Mouse (Mus musculus): ENCODE data around the gene Tpd52l2. TPM values are rescaled to one million over a fixed set of nuclear protein-coding genes. Genes with fewer than 3 reads are reported as not detected.

Gene Tpd52l2
- polyA plus RNA-seq, 1 experiment: 17.5 TPM

GRCm38 (mm10) chr2:181550233-181550632, 53.3 kb downstream of the Tpd52l2 start:
- Histone ChIP-seq H3K27me3 (ENCODE audit: control insufficient read depth, insufficient read depth, low read length) (no peaks in the 10 kb centered on the region), H3K36me3 (ENCODE audit: control insufficient read depth, insufficient read depth, low read length) (peaks cover 41% of the 10 kb centered on the region), H3K27ac (ENCODE audit: insufficient read depth, low read length) (no peak overlapping the region), H3K4me1 (ENCODE audit: control insufficient read depth, insufficient read depth, insufficient read length) (peaks cover 2% of the 10 kb centered on the region; the same call in 1 of the 2 replicates), H3K4me3 (ENCODE audit: extremely low read depth, insufficient read depth, insufficient read length) (no peak overlapping the region)
- WGBS: 99% methylated on average over 2 of the region's 2 CpGs
- no peak for DNase-seq (ENCODE audit: low read depth in 1 of 2, low spot score in 2 of 2)
- TF ChIP-seq CTCF (IDR thresholded peaks at IDR 0.05; ENCODE audit: extremely low read depth, insufficient read depth, insufficient read length, insufficient replicate concordance): no peak

DNA sequence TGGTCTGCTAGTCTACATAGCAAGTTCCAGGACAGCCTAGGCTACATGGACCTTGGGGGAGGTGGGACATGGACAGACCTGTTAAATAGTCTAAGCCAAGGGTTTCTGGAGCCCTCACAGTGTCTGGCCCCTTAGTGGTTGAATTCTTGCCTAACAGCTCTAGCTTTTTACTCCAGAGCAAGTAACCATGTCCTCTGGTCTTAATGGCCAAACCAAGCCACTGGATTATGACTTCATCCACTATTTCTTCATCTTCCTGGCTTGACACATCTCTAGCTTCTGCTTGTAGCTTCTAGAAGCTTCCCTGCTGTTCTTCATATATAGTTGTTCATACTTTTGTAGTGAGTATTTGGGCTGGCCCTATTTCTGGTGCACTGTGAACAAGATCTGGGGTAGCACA, 56.8 kb downstream of the Tpd52l2 start:
- H3K27ac ChIP-seq (ENCODE audit: insufficient read depth, low read length): no peak overlapping the region

DNA sequence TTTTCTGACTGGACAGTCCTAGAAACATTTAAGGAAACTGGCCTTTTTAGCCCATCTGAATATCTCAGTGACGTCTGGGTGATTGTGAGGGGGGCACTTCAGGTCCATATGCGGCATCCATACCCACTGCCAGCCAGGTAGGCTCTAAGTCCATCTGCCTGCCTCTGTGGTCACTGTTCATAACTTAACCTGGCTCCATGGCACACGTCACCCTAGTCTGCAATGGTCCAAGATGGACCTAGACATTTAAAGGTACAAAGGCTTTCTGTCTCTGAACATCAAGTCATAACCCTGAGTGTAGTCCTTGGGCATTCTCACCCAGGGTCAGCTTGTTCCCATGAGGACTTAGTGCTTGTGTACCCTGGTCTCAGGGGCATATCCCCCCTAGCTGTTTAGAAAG, 70.4 kb downstream of the Tpd52l2 start:
- DNase-seq (ENCODE audit: low read depth in 1 of 2, low spot score in 2 of 2): no peak
- WGBS: 84% methylated on average over 3 of the region's 3 CpGs
- H3K27me3 ChIP-seq (ENCODE audit: control insufficient read depth, insufficient read depth, low read length): no peaks in the 10 kb centered on the region
- TF ChIP-seq POLR2A (IDR thresholded peaks at IDR 0.05; ENCODE audit: low read depth, low read length) (no peak), CTCF (IDR thresholded peaks at IDR 0.05; ENCODE audit: extremely low read depth, insufficient read depth, insufficient read length, insufficient replicate concordance) (no peak)
- H3K4me1 ChIP-seq (ENCODE audit: control insufficient read depth, insufficient read depth, insufficient read length): no peaks in the 10 kb centered on the region
- H3K36me3 ChIP-seq (ENCODE audit: control insufficient read depth, insufficient read depth, low read length): peaks cover 4% of the 10 kb centered on the region
- no peak overlapping the region for H3K4me3 ChIP-seq (ENCODE audit: extremely low read depth, insufficient read depth, insufficient read length)
- no peak overlapping the region for H3K27ac ChIP-seq (ENCODE audit: insufficient read depth, low read length)

More for the DNA sequence above, 56.8 kb downstream of the Tpd52l2 start:
- no peak for DNase-seq (ENCODE audit: low read depth in 1 of 2, low spot score in 2 of 2)
- Histone ChIP-seq H3K4me1 (ENCODE audit: control insufficient read depth, insufficient read depth, insufficient read length) (no peaks in the 10 kb centered on the region), H3K4me3 (ENCODE audit: extremely low read depth, insufficient read depth, insufficient read length) (no peak overlapping the region), H3K36me3 (ENCODE audit: control insufficient read depth, insufficient read depth, low read length) (peaks cover 26% of the 10 kb centered on the region), H3K27me3 (ENCODE audit: control insufficient read depth, insufficient read depth, low read length) (no peaks in the 10 kb centered on the region)
- TF ChIP-seq POLR2A (IDR thresholded peaks at IDR 0.05; ENCODE audit: low read depth, low read length): no peak

Other genes with a start within 250 kb of the Tpd52l2 start
- gene Gmeb2, start 209.1 kb upstream of the Tpd52l2 start, polyA plus RNA-seq (2012; rRNA removed): 22.8 and 27.1 TPM in 2 replicates
- not detected in 2 replicates for gene Stmn3, start 182.6 kb upstream of the Tpd52l2 start, polyA plus RNA-seq (2012; rRNA removed)
- 51.9 and 52.9 TPM in 2 replicates for gene Rtel1, start 177.4 kb upstream of the Tpd52l2 start, polyA plus RNA-seq (2012; rRNA removed)
- 44.7 and 45.7 TPM in 2 replicates for gene Zgpat, start 132.2 kb upstream of the Tpd52l2 start, polyA plus RNA-seq (2012; rRNA removed)
- 32.8 and 35.4 TPM in 2 replicates for gene Arfrp1, start 131.7 kb upstream of the Tpd52l2 start, polyA plus RNA-seq (2012; rRNA removed)
- 146 and 163 TPM in 2 replicates for gene Lime1, start 117.1 kb upstream of the Tpd52l2 start, polyA plus RNA-seq (2012; rRNA removed)
- 9.6 and 10.9 TPM in 2 replicates for gene Zbtb46, start 37.7 kb upstream of the Tpd52l2 start, polyA plus RNA-seq (2012; rRNA removed)
- gene Abhd16b, start 3.9 kb upstream of the Tpd52l2 start, polyA plus RNA-seq (2012; rRNA removed): 0.15 and 0.36 TPM in 2 replicates
- gene Dnajc5, start 23.3 kb downstream of the Tpd52l2 start, polyA plus RNA-seq (2012; rRNA removed): 54.4 and 59.4 TPM in 2 replicates
- gene Uckl1, start 87.8 kb downstream of the Tpd52l2 start, polyA plus RNA-seq (2012; rRNA removed): 170 and 197 TPM in 2 replicates
- gene Prpf6, start 94.7 kb downstream of the Tpd52l2 start, polyA plus RNA-seq (2012; rRNA removed): 11.6 and 11.8 TPM in 2 replicates
- gene Zfp512b, start 95.7 kb downstream of the Tpd52l2 start, polyA plus RNA-seq (2012; rRNA removed): 32.3 and 42.2 TPM in 2 replicates
- 15.0 and 22.8 TPM in 2 replicates for gene Samd10, start 102.1 kb downstream of the Tpd52l2 start, polyA plus RNA-seq (2012; rRNA removed)
- gene Gm29797, start 159.9 kb downstream of the Tpd52l2 start, polyA plus RNA-seq (2012; rRNA removed): 0.26 TPM in 1 of 2 replicates, not detected in the other
- gene Sox18, start 174.5 kb downstream of the Tpd52l2 start, polyA plus RNA-seq (2012; rRNA removed): 47.5 and 73.4 TPM in 2 replicates
- 15.9 and 17.1 TPM in 2 replicates for gene Tcea2, start 183.2 kb downstream of the Tpd52l2 start, polyA plus RNA-seq (2012; rRNA removed)
- 209 and 239 TPM in 2 replicates for gene Rgs19, start 196.8 kb downstream of the Tpd52l2 start, polyA plus RNA-seq (2012; rRNA removed)
- not detected in 2 replicates for gene Lkaaear1, start 201.3 kb downstream of the Tpd52l2 start, polyA plus RNA-seq (2012; rRNA removed)
- gene Oprl1, start 217.9 kb downstream of the Tpd52l2 start, polyA plus RNA-seq (2012; rRNA removed): 0.09 and 0.13 TPM in 2 replicates